Mouse (Mus musculus) midbrain, embryonic 12.5 days (tissue): ENCODE data around the gene Ldhb. TPM values are rescaled to one million over a fixed set of nuclear protein-coding genes. Genes with fewer than 3 reads are reported as not detected.

Experiments
- ATAC-seq: fragments of 200-750 bp; cut with Nextera tagmentation; 2 replicates; pipeline ENCODE4 v1.8.0; 2017; ENCODE audit warnings: low read depth, moderate TSS enrichment, moderate library complexity; ENCODE audit not compliant: low FRiP score
- H3K27ac ChIP-seq: fragments of 300-500 bp; sonication (generic); replicated peaks from 2 replicates; pipeline ENCODE4 v1.5.1; 2016; ENCODE audit warnings: mild to moderate bottlenecking
- H3K27me3 ChIP-seq: fragments of 300-500 bp; sonication (generic); 2 replicates; pipeline ENCODE4 v1.6.1; 2016; ENCODE audit warnings: mild to moderate bottlenecking
- H3K36me3 ChIP-seq: fragments of 300-500 bp; sonication (generic); 2 replicates; pipeline ENCODE4 v1.6.1; 2016
- H3K4me1 ChIP-seq: fragments of 300-500 bp; sonication (generic); 2 replicates; pipeline ENCODE4 v1.6.1; 2016
- H3K4me2 ChIP-seq: fragments of 300-500 bp; sonication (generic); replicated peaks from 2 replicates; pipeline ENCODE4 v1.6.1; 2016; ENCODE audit warnings: mild to moderate bottlenecking, moderate library complexity
- H3K4me3 ChIP-seq: fragments of 300-500 bp; sonication (generic); 2 replicates; pipeline ENCODE4 v1.5.1; 2016; ENCODE audit warnings: mild to moderate bottlenecking
- H3K9ac ChIP-seq: fragments of 300-500 bp; sonication (generic); replicated peaks from 2 replicates; pipeline ENCODE4 v1.6.1; 2016; ENCODE audit warnings: mild to moderate bottlenecking, moderate library complexity
- H3K9me3 ChIP-seq: fragments of 300-500 bp; sonication (generic); 2 replicates; pipeline ENCODE4 v1.6.1; 2016; ENCODE audit warnings: mild to moderate bottlenecking
- WGBS: fragments of 180-500 bp; shearing (Covaris S2); methylation state at CpG from one replicate; pipeline ENCODE4 v1.1.7; 2016; 5-methylcytosine and 5-hydroxymethylcytosine counted together
- polyA plus RNA-seq: library from polyadenylated mRNA; unstranded; fragments of >200 nt; fragmentation: Nextera tagmentation; extraction: Ambion mirVana; gene quantifications from 2 replicates; pipeline ENCODE4 v1.2.1, GENCODE M21; 2016

The Ldhb gene
- 388 and 389 TPM in 2 replicates for polyA plus RNA-seq

GRCm38 (mm10) chr6:142507785-142508162 is at the start of gene Ldhb:
Ldhb (minus strand) TSS chr6:142507957.
- peaks cover 31% of the 10 kb centered on the region for H3K4me1 ChIP-seq
- peak; percentile 98 for ATAC-seq
- H3K36me3 ChIP-seq, result no peaks in the 10 kb centered on the region
- H3K4me2 ChIP-seq, result peak within 1 kb of the TSS; percentile 62
- peak within 1 kb of the TSS; percentile 79 for H3K9ac ChIP-seq
- WGBS, result 1% methylated on average over 18 of the region's 19 CpGs
- H3K9me3 ChIP-seq, result no peaks in the 10 kb centered on the region
- H3K27ac ChIP-seq, result peak within 1 kb of the TSS; percentile 54
- H3K4me3 ChIP-seq, result peak within 1 kb of the TSS; percentile 57
- H3K27me3 ChIP-seq, result peaks cover 19% of the 10 kb centered on the region

GRCm38 (mm10) chr6:142555988-142556387 is 48.2 kb upstream of the Ldhb start:
- no peaks in the 10 kb centered on the region for H3K9me3 ChIP-seq

GRCm38 (mm10) chr6:142551482-142551881 is 43.7 kb upstream of the Ldhb start:
- H3K9me3 ChIP-seq, result no peaks in the 10 kb centered on the region
- H3K4me2 ChIP-seq, result no peak overlapping the region
- no peak overlapping the region for H3K9ac ChIP-seq
- H3K27ac ChIP-seq, result no peak overlapping the region
- 88% methylated on average over 4 of the region's 4 CpGs for WGBS
- ATAC-seq, result no peak
- no peaks in the 10 kb centered on the region for H3K36me3 ChIP-seq
- H3K27me3 ChIP-seq, result no peaks in the 10 kb centered on the region
- no peaks in the 10 kb centered on the region for H3K4me1 ChIP-seq
- H3K4me3 ChIP-seq, result no peak overlapping the region

More at GRCm38 (mm10) chr6:142555988-142556387, 48.2 kb upstream of the Ldhb start:
- no peak overlapping the region for H3K4me2 ChIP-seq
- no peak overlapping the region for H3K9ac ChIP-seq
- WGBS, result 62% methylated on average over 1 of the region's 1 CpGs
- no peaks in the 10 kb centered on the region for H3K36me3 ChIP-seq
- no peak overlapping the region for H3K27ac ChIP-seq
- H3K4me3 ChIP-seq, result no peak overlapping the region
- H3K27me3 ChIP-seq, result no peaks in the 10 kb centered on the region
- no peak for ATAC-seq
- no peaks in the 10 kb centered on the region for H3K4me1 ChIP-seq

GRCm38 (mm10) chr6:142550871-142551270 is 43.1 kb upstream of the Ldhb start:
- Histone ChIP-seq H3K27me3 (no peaks in the 10 kb centered on the region), H3K4me2 (no peak overlapping the region), H3K4me1 (no peaks in the 10 kb centered on the region), H3K9me3 (no peaks in the 10 kb centered on the region), H3K27ac (no peak overlapping the region), H3K9ac (no peak overlapping the region), H3K36me3 (no peaks in the 10 kb centered on the region), H3K4me3 (no peak overlapping the region)
- no peak for ATAC-seq
- 74% methylated on average over 4 of the region's 4 CpGs for WGBS

GRCm38 (mm10) chr6:142548377-142548776 is 40.6 kb upstream of the Ldhb start:
- H3K4me2 ChIP-seq, result no peak overlapping the region
- no peak for ATAC-seq
- H3K4me3 ChIP-seq, result no peak overlapping the region
- H3K9me3 ChIP-seq, result no peaks in the 10 kb centered on the region
- 88% methylated on average over 2 of the region's 2 CpGs for WGBS
- H3K9ac ChIP-seq, result no peak overlapping the region
- no peaks in the 10 kb centered on the region for H3K27me3 ChIP-seq
- H3K4me1 ChIP-seq, result no peaks in the 10 kb centered on the region
- H3K36me3 ChIP-seq, result no peaks in the 10 kb centered on the region
- no peak overlapping the region for H3K27ac ChIP-seq

- ATAC-seq, result no peak
- Histone ChIP-seq H3K4me1 (no peaks in the 10 kb centered on the region), H3K9ac (no peak overlapping the region), H3K36me3 (no peaks in the 10 kb centered on the region), H3K4me3 (no peak overlapping the region), H3K4me2 (peak overlapping the region; percentile 34), H3K9me3 (no peaks in the 10 kb centered on the region), H3K27ac (no peak overlapping the region), H3K27me3 (no peaks in the 10 kb centered on the region)
- 49% methylated on average over 14 of the region's 14 CpGs for WGBS
Observed at GRCm38 (mm10) chr6:142545132-142545531, 37.4 kb upstream of the Ldhb start.

GRCm38 (mm10) chr6:142543648-142544047 is 35.9 kb upstream of the Ldhb start:
- WGBS, result 84% methylated on average over 4 of the region's 4 CpGs
- Histone ChIP-seq H3K36me3 (no peaks in the 10 kb centered on the region), H3K9me3 (no peaks in the 10 kb centered on the region), H3K27me3 (no peaks in the 10 kb centered on the region), H3K4me2 (no peak overlapping the region), H3K9ac (no peak overlapping the region), H3K4me3 (no peak overlapping the region), H3K27ac (no peak overlapping the region), H3K4me1 (no peaks in the 10 kb centered on the region)
- no peak for ATAC-seq

- Histone ChIP-seq H3K27ac (no peak overlapping the region), H3K4me3 (no peak overlapping the region), H3K4me1 (no peaks in the 10 kb centered on the region), H3K9me3 (no peaks in the 10 kb centered on the region), H3K4me2 (no peak overlapping the region), H3K9ac (no peak overlapping the region), H3K36me3 (no peaks in the 10 kb centered on the region), H3K27me3 (no peaks in the 10 kb centered on the region)
- ATAC-seq, result no peak
- WGBS, result 93% methylated on average over 6 of the region's 6 CpGs
Observed at GRCm38 (mm10) chr6:142542800-142543175, 35.0 kb upstream of the Ldhb start.

GRCm38 (mm10) chr6:142542082-142542799 is 34.5 kb upstream of the Ldhb start:
- H3K4me1 ChIP-seq, result no peaks in the 10 kb centered on the region
- no peak overlapping the region for H3K4me3 ChIP-seq
- no peak overlapping the region for H3K4me2 ChIP-seq
- 82% methylated on average over 8 of the region's 8 CpGs for WGBS
- ATAC-seq, result no peak
- H3K9me3 ChIP-seq, result no peaks in the 10 kb centered on the region
- H3K9ac ChIP-seq, result no peak overlapping the region
- H3K27me3 ChIP-seq, result no peaks in the 10 kb centered on the region
- H3K36me3 ChIP-seq, result no peaks in the 10 kb centered on the region
- no peak overlapping the region for H3K27ac ChIP-seq

- Histone ChIP-seq H3K9ac (no peak overlapping the region), H3K4me3 (no peak overlapping the region), H3K9me3 (no peaks in the 10 kb centered on the region), H3K27ac (no peak overlapping the region), H3K27me3 (no peaks in the 10 kb centered on the region), H3K4me1 (no peaks in the 10 kb centered on the region), H3K36me3 (no peaks in the 10 kb centered on the region), H3K4me2 (no peak overlapping the region)
- ATAC-seq, result no peak
- 93% methylated on average over 10 of the region's 10 CpGs for WGBS
Observed at GRCm38 (mm10) chr6:142540561-142541160, 32.9 kb upstream of the Ldhb start.

- Histone ChIP-seq H3K4me2 (no peak overlapping the region), H3K9ac (no peak overlapping the region), H3K27ac (no peak overlapping the region), H3K4me1 (no peaks in the 10 kb centered on the region), H3K27me3 (no peaks in the 10 kb centered on the region), H3K4me3 (no peak overlapping the region), H3K36me3 (no peaks in the 10 kb centered on the region), H3K9me3 (no peaks in the 10 kb centered on the region)
- WGBS, result 91% methylated on average over 5 of the region's 5 CpGs
- ATAC-seq, result no peak
Observed at GRCm38 (mm10) chr6:142540131-142540530, 32.4 kb upstream of the Ldhb start.

- H3K4me1 ChIP-seq, result no peaks in the 10 kb centered on the region
- no peak for ATAC-seq
- H3K9ac ChIP-seq, result no peak overlapping the region
- H3K4me2 ChIP-seq, result no peak overlapping the region
- H3K36me3 ChIP-seq, result no peaks in the 10 kb centered on the region
- no peaks in the 10 kb centered on the region for H3K27me3 ChIP-seq
- H3K4me3 ChIP-seq, result no peak overlapping the region
- no peaks in the 10 kb centered on the region for H3K9me3 ChIP-seq
- 91% methylated on average over 17 of the region's 17 CpGs for WGBS
- no peak overlapping the region for H3K27ac ChIP-seq
Observed at GRCm38 (mm10) chr6:142538503-142538902, 30.7 kb upstream of the Ldhb start.
